In the genomic region with DNA sequence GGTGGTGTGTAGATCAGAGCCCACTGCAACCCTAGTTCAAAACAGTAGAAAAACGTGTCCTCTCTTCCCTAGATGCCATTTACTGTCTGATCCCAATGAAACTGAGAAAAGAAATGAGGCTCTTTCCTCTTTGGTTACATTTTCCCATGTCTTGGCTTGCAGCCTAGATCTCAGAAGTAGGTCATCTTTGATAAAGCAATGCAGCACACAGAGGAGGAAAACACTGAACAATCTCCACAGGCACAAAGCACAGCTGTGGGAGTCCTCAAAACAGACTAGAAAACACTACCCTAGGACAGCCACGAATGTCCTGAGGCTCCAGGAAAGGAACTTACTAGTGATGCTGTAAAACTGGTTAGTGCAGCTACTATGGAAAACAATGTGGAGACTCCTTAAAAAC, we compare ENCODE assay signal across 15 mouse cellular contexts.
DNase-seq lines count a peak whose midpoint lies in the region; ATAC-seq and TF ChIP-seq lines count a peak whose summit lies in the region.
"Had no signal": no experiment of that assay in that cellular context is flagged by ENCODE, and none has a peak within 500 bp of the region (broad histone marks: within the 10 kb centered on the region; RNA-seq: fewer than 3 reads in every experiment).

No protein-coding gene starts in this region.

- no peak for TF ChIP-seq EP300 in liver, postnatal 0 days (IDR thresholded peaks at IDR 0.05; ENCODE audit: low read depth)

- no peak for ATAC-seq in forebrain, postnatal 0 days
- ATAC-seq in forebrain, embryonic 14.5 days = no peak
- no peak for ATAC-seq in kidney, embryonic 15.5 days (replicated peaks; ENCODE audit: low FRiP score)
- ATAC-seq in liver, postnatal 0 days = no peak
- no peak for ATAC-seq in intestine, embryonic 16.5 days

- H3K4me3 ChIP-seq in forebrain, postnatal 0 days (ENCODE audit: low read depth, low read length) = no peak overlapping the region
- H3K4me3 ChIP-seq in forebrain, embryonic 14.5 days (ENCODE audit: low read depth, low read length) = no peak overlapping the region
- no peak overlapping the region for H3K4me3 ChIP-seq in kidney, embryonic 15.5 days (replicated peaks)
- H3K4me3 ChIP-seq in liver, postnatal 0 days (ENCODE audit: low read depth, low read length) = no peak overlapping the region
- no peak overlapping the region for H3K4me3 ChIP-seq in intestine, embryonic 16.5 days (ENCODE audit: low read length)
- H3K4me3 ChIP-seq: embryonic facial prominence, embryonic 15.5 days; heart, embryonic 15.5 days; liver, embryonic 13.5 days; neural tube, embryonic 13.5 days had no signal

- TF ChIP-seq CTCF in forebrain, postnatal 0 days (IDR thresholded peaks at IDR 0.05; ENCODE audit: low read depth) = no peak
- TF ChIP-seq CTCF in liver, postnatal 0 days (IDR thresholded peaks at IDR 0.05; ENCODE audit: low read depth) = no peak

- H3K9me3 ChIP-seq in forebrain, postnatal 0 days (ENCODE audit: low read length) = no peaks in the 10 kb centered on the region
- no peaks in the 10 kb centered on the region for H3K9me3 ChIP-seq in forebrain, embryonic 14.5 days (replicated peaks; ENCODE audit: control insufficient read depth, low read length)
- no peaks in the 10 kb centered on the region for H3K9me3 ChIP-seq in kidney, embryonic 15.5 days (replicated peaks)
- no peaks in the 10 kb centered on the region for H3K9me3 ChIP-seq in liver, postnatal 0 days (ENCODE audit: low read length)
- no peaks in the 10 kb centered on the region for H3K9me3 ChIP-seq in intestine, embryonic 16.5 days (ENCODE audit: control insufficient read depth, low read length)
- H3K9me3 ChIP-seq: embryonic facial prominence, embryonic 15.5 days; heart, embryonic 15.5 days; liver, embryonic 13.5 days; neural tube, embryonic 13.5 days had no signal

- H3K4me1 ChIP-seq in forebrain, postnatal 0 days (ENCODE audit: insufficient read depth) = no peaks in the 10 kb centered on the region
- no peaks in the 10 kb centered on the region for H3K4me1 ChIP-seq in forebrain, embryonic 14.5 days (ENCODE audit: control insufficient read depth, insufficient read depth, low read length)
- H3K4me1 ChIP-seq in kidney, embryonic 15.5 days = no peaks in the 10 kb centered on the region
- H3K4me1 ChIP-seq in liver, postnatal 0 days (ENCODE audit: insufficient read depth) = no peaks in the 10 kb centered on the region
- H3K4me1 ChIP-seq in intestine, embryonic 16.5 days (ENCODE audit: control insufficient read depth, insufficient read depth, low read length) = no peaks in the 10 kb centered on the region
- H3K4me1 ChIP-seq: embryonic facial prominence, embryonic 15.5 days; heart, embryonic 15.5 days; liver, embryonic 13.5 days; neural tube, embryonic 13.5 days had no signal

- no peak overlapping the region for H3K9ac ChIP-seq in forebrain, postnatal 0 days
- H3K9ac ChIP-seq in forebrain, embryonic 14.5 days (ENCODE audit: low read length) = no peak overlapping the region
- H3K9ac ChIP-seq in kidney, embryonic 15.5 days = no peak overlapping the region
- no peak overlapping the region for H3K9ac ChIP-seq in liver, postnatal 0 days (replicated peaks)
- no peak overlapping the region for H3K9ac ChIP-seq in intestine, embryonic 16.5 days (ENCODE audit: low read depth, low read length)
- H3K9ac ChIP-seq: embryonic facial prominence, embryonic 15.5 days; heart, embryonic 15.5 days; liver, embryonic 13.5 days; neural tube, embryonic 13.5 days had no signal

- DNase-seq in forebrain, postnatal 0 days = peak; percentile 1
- DNase-seq in forebrain, embryonic 14.5 days (ENCODE audit: low spot score) = no peak
- DNase-seq in adipocyte (ENCODE audit: low spot score) = peak; percentile 17
- peak; percentile 12 for DNase-seq in cerebellum, adult 9-10 months
- peak; percentile 6 for DNase-seq in retina, postnatal 1 day
- no peak for DNase-seq in liver, postnatal 0 days
- DNase-seq: B cell, adult 2 months; layer of hippocampus, adult 9-11 months; liver, embryonic 13.5 days; thymus, postnatal 4 days had no signal

- no peaks in the 10 kb centered on the region for H3K27me3 ChIP-seq in forebrain, postnatal 0 days (ENCODE audit: insufficient read depth, low read length)
- no peaks in the 10 kb centered on the region for H3K27me3 ChIP-seq in forebrain, embryonic 14.5 days (replicated peaks; ENCODE audit: control insufficient read depth, insufficient read depth, low read length)
- no peaks in the 10 kb centered on the region for H3K27me3 ChIP-seq in kidney, embryonic 15.5 days
- H3K27me3 ChIP-seq in liver, postnatal 0 days (ENCODE audit: insufficient read depth, low read length) = no peaks in the 10 kb centered on the region
- H3K27me3 ChIP-seq in intestine, embryonic 16.5 days (replicated peaks; ENCODE audit: control insufficient read depth, insufficient read depth, low read length) = no peaks in the 10 kb centered on the region
- H3K27me3 ChIP-seq: embryonic facial prominence, embryonic 15.5 days; heart, embryonic 15.5 days; liver, embryonic 13.5 days; neural tube, embryonic 13.5 days had no signal

- no peaks in the 10 kb centered on the region for H3K36me3 ChIP-seq in forebrain, postnatal 0 days (ENCODE audit: insufficient read depth)
- H3K36me3 ChIP-seq in forebrain, embryonic 14.5 days (ENCODE audit: control insufficient read depth, insufficient read depth, low read length) = no peaks in the 10 kb centered on the region
- no peaks in the 10 kb centered on the region for H3K36me3 ChIP-seq in kidney, embryonic 15.5 days
- H3K36me3 ChIP-seq in liver, postnatal 0 days (replicated peaks; ENCODE audit: insufficient read depth, low read length) = no peaks in the 10 kb centered on the region
- H3K36me3 ChIP-seq in intestine, embryonic 16.5 days (ENCODE audit: control insufficient read depth, insufficient read depth, low read length) = no peaks in the 10 kb centered on the region
- H3K36me3 ChIP-seq: embryonic facial prominence, embryonic 15.5 days; heart, embryonic 15.5 days; liver, embryonic 13.5 days; neural tube, embryonic 13.5 days had no signal

- no peak overlapping the region for H3K4me2 ChIP-seq in forebrain, postnatal 0 days (ENCODE audit: low read depth)
- H3K4me2 ChIP-seq in forebrain, embryonic 14.5 days (ENCODE audit: low read length) = no peak overlapping the region
- no peak overlapping the region for H3K4me2 ChIP-seq in kidney, embryonic 15.5 days
- H3K4me2 ChIP-seq in liver, postnatal 0 days (ENCODE audit: low read depth, low read length) = no peak overlapping the region
- H3K4me2 ChIP-seq in intestine, embryonic 16.5 days (ENCODE audit: low read depth, low read length) = no peak overlapping the region
- H3K4me2 ChIP-seq: embryonic facial prominence, embryonic 15.5 days; heart, embryonic 15.5 days; liver, embryonic 13.5 days; neural tube, embryonic 13.5 days had no signal

- no peak overlapping the region for H3K27ac ChIP-seq in forebrain, postnatal 0 days (ENCODE audit: low read depth, low read length)
- H3K27ac ChIP-seq in forebrain, embryonic 14.5 days (ENCODE audit: low read depth, low read length) = no peak overlapping the region
- no peak overlapping the region for H3K27ac ChIP-seq in kidney, embryonic 15.5 days
- no peak overlapping the region for H3K27ac ChIP-seq in liver, postnatal 0 days (ENCODE audit: low read depth)
- H3K27ac ChIP-seq in intestine, embryonic 16.5 days (ENCODE audit: low read length) = no peak overlapping the region
- H3K27ac ChIP-seq: embryonic facial prominence, embryonic 15.5 days; heart, embryonic 15.5 days; liver, embryonic 13.5 days; neural tube, embryonic 13.5 days had no signal

- 53% methylated on average over 2 of the region's 2 CpGs for WGBS in forebrain, postnatal 0 days
- WGBS in forebrain, embryonic 14.5 days = 69% methylated on average over 2 of the region's 2 CpGs
- 63% methylated on average over 2 of the region's 2 CpGs for WGBS in kidney, embryonic 15.5 days
- WGBS in liver, postnatal 0 days (ENCODE audit: insufficient replicate concordance) = 46% methylated on average over 2 of the region's 2 CpGs
- WGBS in intestine, embryonic 16.5 days = 53% methylated on average over 2 of the region's 2 CpGs

Comparison
In these comparisons a context has a peak if more than half of its experiments do, and no peak if none do; other contexts are left out.
1. DNase-seq: peak in forebrain, postnatal 0 days (single experiment), adipocyte (single experiment), cerebellum, adult 9-10 months (single experiment) and retina, postnatal 1 day (single experiment); none in forebrain, embryonic 14.5 days (single experiment) and liver, postnatal 0 days (single experiment).